Mouse (Mus musculus): Measurements from ENCODE around the gene Maf.
A peak's percentile ranks its signal among the peaks of the same experiment; 100 is the strongest.

The Maf gene

GRCm38 (mm10) chr8:115707731-115708590 is at the start of gene Maf:
Gene Maf (minus strand): TSS chr8:115707794.
- peak; percentile 87 for DNase-seq (ENCODE audit: extremely low spot score, low spot score)

GRCm38 (mm10) chr8:115756965-115757364 is 49.4 kb upstream of the Maf start:
- no peak for DNase-seq (ENCODE audit: extremely low spot score, low spot score)

GRCm38 (mm10) chr8:115756027-115756426 is 48.4 kb upstream of the Maf start:
- DNase-seq (ENCODE audit: extremely low spot score, low spot score), result no peak

GRCm38 (mm10) chr8:115754694-115755093 is 47.1 kb upstream of the Maf start:
- no peak for DNase-seq (ENCODE audit: extremely low spot score, low spot score)

- DNase-seq (ENCODE audit: extremely low spot score, low spot score), result no peak
These were observed 46.2 kb upstream of the Maf start for GRCm38 (mm10) chr8:115753801-115754200.

GRCm38 (mm10) chr8:115747426-115747825 is 39.8 kb upstream of the Maf start:
- no peak for DNase-seq (ENCODE audit: extremely low spot score, low spot score)

GRCm38 (mm10) chr8:115745648-115746047 is 38.1 kb upstream of the Maf start:
- DNase-seq (ENCODE audit: extremely low spot score, low spot score), result no peak

GRCm38 (mm10) chr8:115743441-115743840 is 35.8 kb upstream of the Maf start:
- DNase-seq (ENCODE audit: extremely low spot score, low spot score), result no peak

GRCm38 (mm10) chr8:115742646-115743045 is 35.1 kb upstream of the Maf start:
- DNase-seq (ENCODE audit: extremely low spot score, low spot score), result no peak

GRCm38 (mm10) chr8:115741964-115742363 is 34.4 kb upstream of the Maf start:
- no peak for DNase-seq (ENCODE audit: extremely low spot score, low spot score)

- no peak for DNase-seq (ENCODE audit: extremely low spot score, low spot score)
These were observed 32.2 kb upstream of the Maf start for GRCm38 (mm10) chr8:115739756-115740155.

GRCm38 (mm10) chr8:115732401-115732800 is 24.8 kb upstream of the Maf start:
- DNase-seq (ENCODE audit: extremely low spot score, low spot score), result no peak

GRCm38 (mm10) chr8:115726807-115727206 is 19.2 kb upstream of the Maf start:
- no peak for DNase-seq (ENCODE audit: extremely low spot score, low spot score)

GRCm38 (mm10) chr8:115726231-115726630 is 18.6 kb upstream of the Maf start:
- DNase-seq (ENCODE audit: extremely low spot score, low spot score), result no peak

GRCm38 (mm10) chr8:115719126-115719525 is 11.5 kb upstream of the Maf start:
- no peak for DNase-seq (ENCODE audit: extremely low spot score, low spot score)

- no peak for DNase-seq (ENCODE audit: extremely low spot score, low spot score)
These were observed 11.0 kb upstream of the Maf start for GRCm38 (mm10) chr8:115718621-115719020.

- DNase-seq (ENCODE audit: extremely low spot score, low spot score), result no peak
These were observed 7.7 kb upstream of the Maf start for GRCm38 (mm10) chr8:115715262-115715661.

GRCm38 (mm10) chr8:115711106-115711505 is 3.5 kb upstream of the Maf start:
- no peak for DNase-seq (ENCODE audit: extremely low spot score, low spot score)

GRCm38 (mm10) chr8:115709931-115710330 is 2.3 kb upstream of the Maf start:
- DNase-seq (ENCODE audit: extremely low spot score, low spot score), result no peak

- DNase-seq (ENCODE audit: extremely low spot score, low spot score), result peak; percentile 88
These were observed 1.6 kb upstream of the Maf start for GRCm38 (mm10) chr8:115708936-115709780.

- DNase-seq (ENCODE audit: extremely low spot score, low spot score), result peak; percentile 83
These were observed 498 bp downstream of the Maf start for GRCm38 (mm10) chr8:115706861-115707730.
